Mouse (Mus musculus) hindbrain, embryonic 13.5 days (tissue): Measurements from ENCODE around the gene Mrm3. TPM values are rescaled to one million over a fixed set of nuclear protein-coding genes. Genes with fewer than 3 reads are reported as not detected.

Experiments
- ATAC-seq: fragments of 200-750 bp; cut with Nextera tagmentation; 2 replicates; pipeline ENCODE4 v1.8.0; 2017; ENCODE audit warnings: moderate TSS enrichment; ENCODE audit not compliant: low FRiP score
- H3K27ac ChIP-seq: fragments of 300-500 bp; sonication (generic); 2 replicates; pipeline ENCODE4 v1.5.1; 2015; ENCODE audit warnings: inconsistent platforms, mild to moderate bottlenecking, moderate library complexity
- H3K27me3 ChIP-seq: fragments of 300-500 bp; sonication (generic); 2 replicates; pipeline ENCODE4 v1.6.1; 2015; ENCODE audit warnings: mild to moderate bottlenecking, inconsistent platforms
- H3K36me3 ChIP-seq: fragments of 300-500 bp; sonication (generic); 2 replicates; pipeline ENCODE4 v1.6.1; 2015; ENCODE audit warnings: mild to moderate bottlenecking, inconsistent platforms
- H3K4me1 ChIP-seq: fragments of 300-500 bp; sonication (generic); replicated peaks from 2 replicates; pipeline ENCODE4 v1.6.1; 2015; ENCODE audit warnings: inconsistent platforms
- H3K4me2 ChIP-seq: fragments of 300-500 bp; sonication (generic); 2 replicates; pipeline ENCODE4 v1.6.1; 2015; ENCODE audit warnings: inconsistent platforms, mild to moderate bottlenecking, moderate library complexity
- H3K4me3 ChIP-seq: fragments of 300-500 bp; sonication (generic); 2 replicates; pipeline ENCODE4 v1.5.1; 2015; ENCODE audit warnings: mild to moderate bottlenecking, inconsistent platforms
- H3K9ac ChIP-seq: fragments of 300-500 bp; sonication (generic); 2 replicates; pipeline ENCODE4 v1.6.1; 2015; ENCODE audit warnings: mild to moderate bottlenecking, inconsistent platforms
- H3K9me3 ChIP-seq: fragments of 300-500 bp; sonication (generic); 2 replicates; pipeline ENCODE4 v1.6.1; 2016; ENCODE audit warnings: inconsistent platforms
- WGBS: fragments of 180-500 bp; shearing (Covaris S2); methylation state at CpG from one replicate; pipeline ENCODE4 v1.1.7; 2015; 5-methylcytosine and 5-hydroxymethylcytosine counted together
- polyA plus RNA-seq: library from polyadenylated mRNA; unstranded; fragments of >200 nt; fragmentation: Nextera tagmentation; extraction: Ambion mirVana; gene quantifications from 2 replicates; pipeline ENCODE4 v1.2.1, GENCODE M21; 2015

Mrm3 gene
- polyA plus RNA-seq, 1 experiment from 2014 or later: 20.4 TPM

GRCm38 (mm10) chr11:76278960-76279852, 35.7 kb downstream of the Mrm3 start:
- peak overlapping the region; percentile 36; the same call in 1 of the 2 replicates for H3K9ac ChIP-seq
- no peak for ATAC-seq
- H3K36me3 ChIP-seq: peaks cover 13% of the 10 kb centered on the region
- H3K9me3 ChIP-seq: 0 out of 2 replicates have a peak, but pooled peaks cover 2% of the 10 kb centered on the region
- H3K4me2 ChIP-seq: no peak overlapping the region
- peak overlapping the region; percentile 63 for H3K27ac ChIP-seq
- H3K4me1 ChIP-seq: peaks cover 17% of the 10 kb centered on the region
- WGBS: 66% methylated on average over 14 of the region's 14 CpGs
- H3K27me3 ChIP-seq: no peaks in the 10 kb centered on the region
- no peak overlapping the region for H3K4me3 ChIP-seq

- H3K36me3 ChIP-seq: peaks cover 10% of the 10 kb centered on the region
- H3K27me3 ChIP-seq: no peaks in the 10 kb centered on the region
- H3K4me2 ChIP-seq: no peak overlapping the region
- ATAC-seq: no peak
- H3K4me1 ChIP-seq: peaks cover 20% of the 10 kb centered on the region
- no peak overlapping the region for H3K4me3 ChIP-seq
- no peak overlapping the region for H3K9ac ChIP-seq
- 80% methylated on average over 2 of the region's 2 CpGs for WGBS
- H3K27ac ChIP-seq: peak overlapping the region; percentile 40; the same call in 1 of the 2 replicates
- 0 out of 2 replicates have a peak, but pooled peaks cover 2% of the 10 kb centered on the region for H3K9me3 ChIP-seq
Measured at GRCm38 (mm10) chr11:76279971-76280370, 36.5 kb downstream of the Mrm3 start.

- no peaks in the 10 kb centered on the region for H3K27me3 ChIP-seq
- peaks cover 44% of the 10 kb centered on the region for H3K4me1 ChIP-seq
- no peak for ATAC-seq
- H3K36me3 ChIP-seq: peaks cover 4% of the 10 kb centered on the region
- H3K27ac ChIP-seq: no peak overlapping the region
- H3K4me2 ChIP-seq: no peak overlapping the region
- 94% methylated on average over 6 of the region's 6 CpGs for WGBS
- no peak overlapping the region for H3K4me3 ChIP-seq
- no peak overlapping the region for H3K9ac ChIP-seq
- 0 out of 2 replicates have a peak, but pooled peaks cover 2% of the 10 kb centered on the region for H3K9me3 ChIP-seq
Measured at GRCm38 (mm10) chr11:76283841-76284240, 40.3 kb downstream of the Mrm3 start.

- 65% methylated on average over 7 of the region's 7 CpGs for WGBS
- peaks cover 4% of the 10 kb centered on the region for H3K36me3 ChIP-seq
- H3K9ac ChIP-seq: 0 out of 2 replicates have a peak overlapping the region, but pooled peaks have one; percentile 2
- 0 out of 2 replicates have a peak, but pooled peaks cover 2% of the 10 kb centered on the region for H3K9me3 ChIP-seq
- ATAC-seq: no peak
- H3K27me3 ChIP-seq: no peaks in the 10 kb centered on the region
- H3K4me1 ChIP-seq: peaks cover 47% of the 10 kb centered on the region
- H3K4me2 ChIP-seq: no peak overlapping the region
- peak overlapping the region; percentile 5; the same call in 1 of the 2 replicates for H3K27ac ChIP-seq
- H3K4me3 ChIP-seq: no peak overlapping the region
Measured at GRCm38 (mm10) chr11:76285431-76286075, 42.0 kb downstream of the Mrm3 start.

- 72% methylated on average over 10 of the region's 10 CpGs for WGBS
- Histone ChIP-seq H3K4me2 (no peak overlapping the region), H3K4me3 (no peak overlapping the region), H3K9me3 (0 out of 2 replicates have a peak, but pooled peaks cover 2% of the 10 kb centered on the region), H3K27ac (no peak overlapping the region), H3K4me1 (peaks cover 54% of the 10 kb centered on the region), H3K9ac (no peak overlapping the region), H3K36me3 (peaks cover 4% of the 10 kb centered on the region), H3K27me3 (no peaks in the 10 kb centered on the region)
- no peak for ATAC-seq
Measured at GRCm38 (mm10) chr11:76286534-76287126, 43.1 kb downstream of the Mrm3 start.

GRCm38 (mm10) chr11:76287301-76287700, 43.8 kb downstream of the Mrm3 start:
- no peak for ATAC-seq
- 0 out of 2 replicates have a peak, but pooled peaks cover 2% of the 10 kb centered on the region for H3K9me3 ChIP-seq
- no peak overlapping the region for H3K4me3 ChIP-seq
- peaks cover 4% of the 10 kb centered on the region for H3K36me3 ChIP-seq
- H3K27ac ChIP-seq: no peak overlapping the region
- no peak overlapping the region for H3K4me2 ChIP-seq
- H3K4me1 ChIP-seq: peaks cover 60% of the 10 kb centered on the region
- H3K27me3 ChIP-seq: no peaks in the 10 kb centered on the region
- WGBS: 34% methylated on average over 10 of the region's 10 CpGs
- no peak overlapping the region for H3K9ac ChIP-seq

GRCm38 (mm10) chr11:76288645-76289044, 45.1 kb downstream of the Mrm3 start:
- H3K4me2 ChIP-seq: no peak overlapping the region
- 78% methylated on average over 6 of the region's 6 CpGs for WGBS
- no peak for ATAC-seq
- H3K36me3 ChIP-seq: peaks cover under 1% of the 10 kb centered on the region
- peak overlapping the region; percentile 90 for H3K27ac ChIP-seq
- peaks cover 74% of the 10 kb centered on the region for H3K4me1 ChIP-seq
- H3K27me3 ChIP-seq: no peaks in the 10 kb centered on the region
- peak overlapping the region; percentile 24; the same call in 1 of the 2 replicates for H3K9ac ChIP-seq
- no peak overlapping the region for H3K4me3 ChIP-seq
- 0 out of 2 replicates have a peak, but pooled peaks cover under 1% of the 10 kb centered on the region for H3K9me3 ChIP-seq

- H3K9ac ChIP-seq: peak overlapping the region; percentile 46
- 13% methylated on average over 11 of the region's 11 CpGs for WGBS
- no peaks in the 10 kb centered on the region for H3K27me3 ChIP-seq
- no peaks in the 10 kb centered on the region for H3K9me3 ChIP-seq
- H3K4me2 ChIP-seq: peak overlapping the region; percentile 8; the same call in 1 of the 2 replicates
- H3K4me3 ChIP-seq: no peak overlapping the region
- peak overlapping the region; percentile 90 for H3K27ac ChIP-seq
- H3K36me3 ChIP-seq: no peaks in the 10 kb centered on the region; the same call in 1 of the 2 replicates
- peak; percentile 58 for ATAC-seq
- H3K4me1 ChIP-seq: peaks cover 85% of the 10 kb centered on the region
Measured at GRCm38 (mm10) chr11:76290367-76290766, 46.9 kb downstream of the Mrm3 start.

- no peak for ATAC-seq
- 76% methylated on average over 4 of the region's 4 CpGs for WGBS
- no peak overlapping the region for H3K4me3 ChIP-seq
- no peak overlapping the region for H3K9ac ChIP-seq
- H3K36me3 ChIP-seq: no peaks in the 10 kb centered on the region; the same call in 1 of the 2 replicates
- H3K27ac ChIP-seq: peak overlapping the region; percentile 82
- no peak overlapping the region for H3K4me2 ChIP-seq
- peaks cover 91% of the 10 kb centered on the region for H3K4me1 ChIP-seq
- no peaks in the 10 kb centered on the region for H3K27me3 ChIP-seq
- H3K9me3 ChIP-seq: no peaks in the 10 kb centered on the region
Measured at GRCm38 (mm10) chr11:76291960-76292359, 48.4 kb downstream of the Mrm3 start.

GRCm38 (mm10) chr11:76292398-76292797, 48.9 kb downstream of the Mrm3 start:
- no peak for ATAC-seq
- no peak overlapping the region for H3K9ac ChIP-seq
- H3K4me1 ChIP-seq: peaks cover 91% of the 10 kb centered on the region
- peak overlapping the region; percentile 82 for H3K27ac ChIP-seq
- H3K36me3 ChIP-seq: no peaks in the 10 kb centered on the region; the same call in 1 of the 2 replicates
- no peaks in the 10 kb centered on the region for H3K9me3 ChIP-seq
- H3K4me3 ChIP-seq: no peak overlapping the region
- WGBS: 85% methylated on average over 15 of the region's 15 CpGs
- H3K4me2 ChIP-seq: no peak overlapping the region
- H3K27me3 ChIP-seq: no peaks in the 10 kb centered on the region

GRCm38 (mm10) chr11:76292831-76293230, 49.3 kb downstream of the Mrm3 start:
- H3K9me3 ChIP-seq: no peaks in the 10 kb centered on the region
- peak overlapping the region; percentile 82 for H3K27ac ChIP-seq
- no peak overlapping the region for H3K9ac ChIP-seq
- no peak for ATAC-seq
- H3K36me3 ChIP-seq: no peaks in the 10 kb centered on the region; the same call in 1 of the 2 replicates
- H3K4me2 ChIP-seq: no peak overlapping the region
- peaks cover 88% of the 10 kb centered on the region for H3K4me1 ChIP-seq
- 85% methylated on average over 6 of the region's 6 CpGs for WGBS
- no peak overlapping the region for H3K4me3 ChIP-seq
- no peaks in the 10 kb centered on the region for H3K27me3 ChIP-seq

GRCm38 (mm10) chr11:76294078-76294477, 50.6 kb downstream of the Mrm3 start:
- no peak overlapping the region for H3K4me3 ChIP-seq
- no peak overlapping the region for H3K4me2 ChIP-seq
- WGBS: 46% methylated on average over 5 of the region's 5 CpGs
- H3K9me3 ChIP-seq: no peaks in the 10 kb centered on the region
- H3K9ac ChIP-seq: no peak overlapping the region
- no peaks in the 10 kb centered on the region; the same call in 1 of the 2 replicates for H3K36me3 ChIP-seq
- ATAC-seq: no peak
- no peaks in the 10 kb centered on the region for H3K27me3 ChIP-seq
- H3K4me1 ChIP-seq: peaks cover 75% of the 10 kb centered on the region
- H3K27ac ChIP-seq: peak overlapping the region; percentile 82; the same call in 1 of the 2 replicates
